Mouse (Mus musculus) R1 (cell line): Measurements from ENCODE around the gene Osbpl3.

Experiments
- DNase-seq: peaks from one replicate; pipeline ENCODE4 v3.0.0-alpha.2; 2018; ENCODE audit warnings: low read depth, low spot score

The Osbpl3 gene

DNA sequence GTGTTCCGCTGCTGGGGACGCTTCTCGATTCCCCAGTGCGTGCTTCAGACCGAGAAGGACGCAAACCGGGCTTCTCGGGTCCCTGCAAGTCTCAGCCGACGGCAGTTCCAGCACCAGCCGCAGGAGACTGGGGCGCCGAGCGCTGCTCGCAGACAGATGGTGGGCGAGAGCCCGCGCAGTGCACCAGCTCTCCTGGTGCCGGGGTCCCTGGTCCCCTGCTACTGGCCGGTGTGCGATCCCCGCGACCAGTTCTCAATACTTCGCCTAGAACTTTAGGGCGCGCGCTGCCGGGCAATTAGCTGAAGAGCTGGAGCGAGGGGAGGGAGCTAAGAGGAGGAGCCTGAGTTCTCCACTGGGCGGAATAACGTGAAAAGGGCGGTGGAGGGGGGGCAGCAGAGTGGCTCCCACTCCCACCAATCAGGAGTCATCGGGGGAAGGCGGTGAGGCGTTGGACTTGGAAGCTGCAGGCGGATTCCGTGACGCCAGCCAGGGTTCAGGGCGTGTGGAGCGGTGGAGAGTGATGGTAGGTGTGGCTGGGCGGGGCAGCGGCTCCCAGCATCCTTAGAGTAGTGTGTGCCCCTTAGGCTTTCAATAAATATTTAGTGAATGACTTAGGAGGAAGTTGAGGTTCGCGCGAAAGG, at the start of gene Osbpl3:
Gene Osbpl3 (minus strand): TSS at position 373 of the 641 bp plus-strand sequence.
- peak; percentile 98 for DNase-seq

DNA sequence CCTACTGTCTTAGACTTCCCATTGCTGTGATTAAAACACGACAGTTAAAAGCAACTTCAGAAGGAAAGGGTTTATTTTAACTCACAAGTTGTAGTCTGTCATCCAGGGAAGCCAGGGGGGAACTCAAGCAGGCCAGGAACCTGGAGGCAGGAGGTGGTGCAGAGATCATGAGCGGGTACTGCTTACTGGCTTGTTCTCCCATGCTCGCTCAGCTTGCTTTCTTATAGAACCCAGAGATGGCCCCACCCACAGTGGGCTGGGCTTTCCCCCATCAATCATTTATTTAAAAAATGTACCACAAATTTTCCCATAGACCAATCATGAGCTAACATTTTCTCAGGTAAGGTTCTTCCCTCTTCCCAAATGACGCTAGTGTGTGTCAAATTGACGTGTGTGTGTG, 49.5 kb upstream of the Osbpl3 start:
- no peak for DNase-seq

GRCm38 (mm10) chr6:50504711-50505110, 48.7 kb upstream of the Osbpl3 start:
- no peak for DNase-seq

- DNase-seq, result no peak
These were observed 47.8 kb upstream of the Osbpl3 start for GRCm38 (mm10) chr6:50503779-50504178.

DNA sequence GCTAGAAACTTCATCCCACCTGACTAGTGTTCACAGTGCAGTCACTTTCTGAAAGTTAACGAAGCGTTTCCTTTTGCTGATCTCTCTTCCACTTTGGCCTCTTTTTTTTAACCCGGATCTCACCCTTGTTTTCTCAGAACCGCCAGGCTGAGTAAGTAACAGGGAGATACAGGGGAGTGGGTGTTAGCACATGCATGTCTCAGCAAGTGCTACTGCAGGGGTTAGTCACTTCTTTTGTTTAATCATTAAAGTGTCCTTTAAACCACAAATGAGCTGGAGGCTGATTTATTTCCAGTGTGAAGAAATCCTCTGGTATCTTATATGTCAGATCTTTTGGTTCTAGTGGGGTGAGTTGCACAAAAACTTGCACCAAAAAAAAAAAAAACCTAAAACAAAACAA, 47.0 kb upstream of the Osbpl3 start:
- no peak for DNase-seq

DNA sequence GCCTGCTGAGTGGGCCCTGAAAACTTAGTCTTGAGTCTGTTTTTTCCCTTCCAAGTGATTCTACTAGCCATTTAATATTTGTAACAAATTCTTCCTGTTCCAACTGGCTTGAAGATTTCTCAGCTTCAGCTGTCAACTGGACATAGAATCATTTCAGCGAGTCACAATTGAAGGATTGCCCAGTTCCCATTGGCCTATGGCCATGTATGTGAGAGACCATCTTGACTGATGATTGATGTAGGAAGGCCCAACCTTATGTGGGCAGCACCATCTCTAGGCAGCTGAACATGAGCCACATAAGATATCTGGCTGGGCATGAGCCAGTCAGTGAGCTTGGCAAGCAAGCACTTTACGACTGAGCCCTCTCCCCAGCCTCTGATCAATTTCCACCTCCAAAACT, 42.3 kb upstream of the Osbpl3 start:
- no peak for DNase-seq

GRCm38 (mm10) chr6:50490519-50490918, 34.5 kb upstream of the Osbpl3 start:
- no peak for DNase-seq

DNA sequence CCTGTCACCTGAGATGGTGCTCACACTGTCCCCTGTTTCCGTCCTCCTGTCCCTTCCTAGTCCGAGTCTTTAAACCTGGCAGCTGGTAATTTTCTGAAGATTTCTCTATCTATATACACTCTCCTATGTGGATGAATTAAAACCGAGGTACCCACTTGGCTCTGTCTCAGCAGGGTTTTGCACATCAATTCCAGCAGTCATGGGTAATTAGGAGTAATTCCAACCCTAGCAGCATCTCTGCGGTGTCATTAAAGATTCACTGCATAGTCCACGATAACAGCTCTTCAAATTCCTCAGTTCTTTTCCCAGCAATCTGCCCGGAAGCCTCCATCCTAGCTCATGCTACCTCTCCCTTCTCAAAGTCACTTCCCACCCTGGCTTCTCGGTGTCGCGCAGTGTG, 33.4 kb upstream of the Osbpl3 start:
- no peak for DNase-seq

GRCm38 (mm10) chr6:50486035-50486902, 30.3 kb upstream of the Osbpl3 start:
- DNase-seq, result no peak

- no peak for DNase-seq
These were observed 27.4 kb upstream of the Osbpl3 start for GRCm38 (mm10) chr6:50483426-50483825.

DNA sequence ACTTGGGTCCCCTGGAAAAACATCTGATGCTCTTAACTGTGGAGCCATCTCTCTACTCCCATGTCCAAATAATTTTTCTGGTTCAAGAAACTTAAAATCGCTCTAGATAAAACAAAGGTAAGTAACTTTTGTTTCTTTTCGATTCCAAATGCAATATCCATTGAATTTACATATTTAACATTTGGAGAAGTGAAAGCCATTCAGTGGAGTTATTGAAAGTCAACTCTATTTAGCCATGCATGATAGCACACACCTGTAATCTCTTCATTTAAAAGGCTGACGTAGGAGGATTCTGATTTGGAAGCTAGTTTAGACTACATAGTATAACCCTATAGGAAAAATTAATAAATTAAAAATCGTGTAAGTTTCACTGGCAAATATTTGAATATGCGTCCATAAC, 25.5 kb upstream of the Osbpl3 start:
- no peak for DNase-seq

- no peak for DNase-seq
These were observed 10.4 kb upstream of the Osbpl3 start for GRCm38 (mm10) chr6:50466451-50466850.

GRCm38 (mm10) chr6:50464690-50465485, 8.9 kb upstream of the Osbpl3 start:
- no peak for DNase-seq

DNA sequence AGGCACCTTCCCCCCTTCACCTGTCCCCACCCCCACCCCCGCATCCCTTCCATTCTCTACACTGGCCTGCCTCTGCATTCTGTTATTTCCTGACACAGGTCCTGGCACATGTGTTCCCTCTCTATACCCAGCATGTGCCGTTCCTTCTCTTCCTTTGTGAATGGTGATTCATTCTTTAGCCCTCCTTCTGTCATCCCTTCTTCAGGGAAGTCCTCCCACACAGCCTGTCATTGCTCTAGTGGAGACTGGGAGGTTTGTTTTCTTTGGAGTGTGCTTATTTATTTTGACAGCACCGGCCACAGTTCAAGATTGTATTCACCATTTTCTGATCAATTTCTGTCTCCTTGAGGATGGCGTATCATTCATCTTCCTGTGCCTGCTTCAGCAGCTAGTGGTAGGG, 6.0 kb upstream of the Osbpl3 start:
- no peak for DNase-seq

- no peak for DNase-seq
These were observed 5.6 kb upstream of the Osbpl3 start for GRCm38 (mm10) chr6:50461585-50461984.

DNA sequence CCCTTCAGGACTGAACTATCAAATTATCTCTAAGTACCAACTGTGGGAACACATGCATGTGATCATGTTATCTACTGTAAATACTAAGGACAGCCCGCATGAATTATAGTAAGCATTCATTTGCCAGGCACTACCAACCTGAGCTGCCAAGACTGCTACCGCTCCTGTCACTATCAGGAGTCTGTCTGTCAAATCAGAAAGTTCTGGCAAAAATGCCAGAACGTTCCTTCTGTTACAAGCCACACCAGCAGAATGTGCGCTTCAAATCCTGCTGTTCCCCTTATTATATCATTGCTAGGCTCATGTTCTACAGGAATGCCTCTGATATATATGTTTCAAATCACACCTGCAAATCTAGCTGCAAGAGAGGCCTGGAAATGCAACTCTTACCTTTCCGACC, 4.6 kb upstream of the Osbpl3 start:
- DNase-seq, result no peak

DNA sequence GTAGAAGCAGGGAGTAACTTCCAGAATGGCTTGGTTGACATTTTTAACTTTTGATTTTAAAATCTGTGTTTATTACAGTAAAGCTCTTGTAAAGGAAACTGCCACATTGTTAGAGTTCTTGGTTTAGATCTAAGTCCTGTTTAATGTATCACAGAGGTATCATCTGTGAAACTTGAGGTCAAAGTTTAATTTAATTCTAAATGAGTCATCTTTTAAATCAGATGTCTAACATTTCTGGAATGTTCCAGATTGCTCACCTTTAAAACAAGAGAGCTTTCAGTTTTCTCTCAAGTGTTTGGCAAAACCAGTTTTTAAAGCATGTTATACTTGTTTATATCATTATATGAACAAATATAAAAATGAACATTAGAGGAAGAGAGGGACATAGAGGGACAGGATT, 4.2 kb upstream of the Osbpl3 start:
- no peak for DNase-seq

- DNase-seq, result no peak
These were observed 3.3 kb upstream of the Osbpl3 start for GRCm38 (mm10) chr6:50459271-50459670.

GRCm38 (mm10) chr6:50457551-50458348, 1.7 kb upstream of the Osbpl3 start:
- no peak for DNase-seq

- no peak for DNase-seq
These were observed 705 bp upstream of the Osbpl3 start for GRCm38 (mm10) chr6:50456706-50457105.

GRCm38 (mm10) chr6:50455102-50455828, 736 bp downstream of the Osbpl3 start:
- peak; percentile 62 for DNase-seq
